Mouse (Mus musculus) brain, embryonic 14.5 days (tissue): ENCODE data around the gene Pabpn1. TPM values are rescaled to one million over a fixed set of nuclear protein-coding genes. Genes with fewer than 3 reads are reported as not detected.

Experiments
- DNase-seq: peaks from one replicate; pipeline ENCODE4 v3.0.0-alpha.2; 2011; ENCODE audit warnings: low read depth
- CTCF ChIP-seq: fragments of 200-500 bp; IDR thresholded peaks from 2 replicates; pipeline ENCODE4 v1.5.1; 2012; ENCODE audit warnings: inconsistent platforms, mild to moderate bottlenecking, moderate library complexity, borderline replicate concordance; ENCODE audit not compliant: insufficient read depth, insufficient read length; ENCODE audit errors: extremely low read depth
- POLR2A ChIP-seq: fragments of 200-500 bp; IDR thresholded peaks from 2 replicates; pipeline ENCODE4 v1.6.1; 2012; ENCODE audit warnings: mild to moderate bottlenecking, inconsistent platforms, borderline replicate concordance; ENCODE audit not compliant: poor library complexity, insufficient read depth, insufficient read length, severe bottlenecking; ENCODE audit errors: extremely low read depth
- polyA plus RNA-seq: library from polyadenylated mRNA; depleted of rRNA; stranded (reverse); fragments of >200 nt; gene quantifications from 2 replicates; pipeline ENCODE4 v1.2.3, GENCODE M21; 2012

Pabpn1 gene
- polyA plus RNA-seq, 1 experiment, result 517 TPM

GRCm38 (mm10) chr14:54874165-54874564 is 18.1 kb upstream of the Pabpn1 start:
- no peak for DNase-seq
- TF ChIP-seq POLR2A (no peak), CTCF (no peak)

DNA sequence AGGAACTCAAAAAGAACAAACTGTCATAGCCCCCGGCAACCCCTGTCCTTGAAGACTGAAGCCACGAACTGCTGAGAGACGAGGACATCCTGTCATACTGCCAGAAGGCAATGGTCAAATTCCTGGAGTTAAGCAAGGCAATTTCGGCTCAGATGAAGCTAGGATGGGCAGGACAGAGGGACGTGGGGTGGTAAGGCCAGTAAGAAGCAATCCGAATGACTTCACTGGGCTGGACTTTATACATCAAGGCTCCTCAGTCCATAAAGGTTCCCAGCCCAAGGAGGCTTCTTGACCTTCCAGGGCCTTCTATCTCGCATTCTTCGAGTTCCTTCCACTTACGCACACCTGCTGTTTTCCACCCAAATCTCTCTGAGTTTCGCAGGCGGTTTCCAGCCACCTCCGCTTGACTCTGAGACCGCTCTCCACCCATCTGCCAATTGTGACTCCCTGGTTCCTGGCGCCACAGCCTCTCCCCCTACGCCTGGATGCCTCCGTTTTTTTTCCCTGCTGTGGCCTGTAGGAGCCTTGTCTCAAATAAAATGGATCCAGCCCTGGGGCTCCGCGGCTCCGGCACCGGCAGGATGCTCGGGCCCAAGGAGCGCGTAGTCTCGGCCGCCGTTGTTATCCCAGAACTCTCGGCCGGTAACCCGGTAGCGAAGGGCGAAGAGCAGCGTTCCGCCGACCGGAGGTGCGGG is 16.3 kb upstream of the Pabpn1 start:
- DNase-seq, result no peak
- TF ChIP-seq POLR2A, result no peak
- TF ChIP-seq CTCF, result no peak

GRCm38 (mm10) chr14:54876539-54877047 is 15.7 kb upstream of the Pabpn1 start:
- TF ChIP-seq POLR2A (peak; percentile 100), CTCF (no peak)
- DNase-seq, result peak; percentile 97

DNA sequence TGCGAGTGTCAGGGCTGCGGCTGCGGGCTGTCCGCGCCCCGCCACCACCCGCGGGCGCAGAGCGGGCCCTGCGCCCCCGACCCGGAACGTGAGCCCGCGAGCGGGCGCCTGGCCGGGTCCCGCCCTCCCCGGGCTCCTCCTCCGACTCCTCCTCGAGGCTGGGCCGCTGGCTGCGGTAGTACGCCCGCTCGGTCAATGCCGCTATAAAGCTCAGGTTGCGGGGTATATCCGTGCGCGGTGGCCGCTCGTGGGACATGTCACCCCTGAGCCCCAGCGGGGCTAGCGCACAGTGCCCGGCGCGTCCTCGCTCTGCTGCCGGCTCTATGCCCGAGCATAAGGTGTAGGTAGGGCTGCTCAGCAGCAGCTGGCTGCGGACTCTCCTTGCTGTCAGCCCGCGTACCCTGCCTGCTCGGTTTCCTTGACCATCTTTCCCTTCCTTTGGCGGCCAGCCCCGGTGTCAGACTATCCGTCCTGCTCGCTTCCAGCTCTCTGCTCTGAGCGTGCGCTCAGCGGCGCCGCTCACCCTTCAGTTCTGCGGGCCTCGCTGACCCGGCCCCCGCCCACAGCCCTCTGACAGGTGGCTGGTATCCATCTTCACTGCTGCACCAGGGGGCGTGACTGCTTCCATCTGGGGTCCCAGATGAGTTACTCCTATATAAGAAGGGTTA is 15.1 kb upstream of the Pabpn1 start, which contains the start of gene Ppp1r3e:
Ppp1r3e (minus strand) TSS at position 503 of the 668 bp plus-strand sequence.
- TF ChIP-seq POLR2A (peak; percentile 4; the same call in 1 of the 2 replicates), CTCF (no peak)
- peak; percentile 66 for DNase-seq

GRCm38 (mm10) chr14:54883154-54884021 is 8.9 kb upstream of the Pabpn1 start, which contains the start of the genes Bcl2l2 and Gm20521:
TSS of gene Bcl2l2 (plus strand) at chr14:54883377.
TSS of gene Gm20521 (plus strand) at chr14:54883441.
- DNase-seq, result peak; percentile 93
- TF ChIP-seq CTCF, result no peak
- TF ChIP-seq POLR2A, result peak; percentile 46; the same call in 1 of the 2 replicates

- TF ChIP-seq POLR2A, result no peak
- no peak for TF ChIP-seq CTCF
- DNase-seq, result no peak
Observed at GRCm38 (mm10) chr14:54884022-54884712, 8.1 kb upstream of the Pabpn1 start.

GRCm38 (mm10) chr14:54885309-54885708 is 7.0 kb upstream of the Pabpn1 start:
- TF ChIP-seq POLR2A, result no peak
- TF ChIP-seq CTCF, result no peak
- no peak for DNase-seq

- peak; percentile 100 for DNase-seq
- no peak for TF ChIP-seq POLR2A
- TF ChIP-seq CTCF, result no peak
Observed at GRCm38 (mm10) chr14:54893651-54894181, 1.4 kb downstream of the Pabpn1 start.

DNA sequence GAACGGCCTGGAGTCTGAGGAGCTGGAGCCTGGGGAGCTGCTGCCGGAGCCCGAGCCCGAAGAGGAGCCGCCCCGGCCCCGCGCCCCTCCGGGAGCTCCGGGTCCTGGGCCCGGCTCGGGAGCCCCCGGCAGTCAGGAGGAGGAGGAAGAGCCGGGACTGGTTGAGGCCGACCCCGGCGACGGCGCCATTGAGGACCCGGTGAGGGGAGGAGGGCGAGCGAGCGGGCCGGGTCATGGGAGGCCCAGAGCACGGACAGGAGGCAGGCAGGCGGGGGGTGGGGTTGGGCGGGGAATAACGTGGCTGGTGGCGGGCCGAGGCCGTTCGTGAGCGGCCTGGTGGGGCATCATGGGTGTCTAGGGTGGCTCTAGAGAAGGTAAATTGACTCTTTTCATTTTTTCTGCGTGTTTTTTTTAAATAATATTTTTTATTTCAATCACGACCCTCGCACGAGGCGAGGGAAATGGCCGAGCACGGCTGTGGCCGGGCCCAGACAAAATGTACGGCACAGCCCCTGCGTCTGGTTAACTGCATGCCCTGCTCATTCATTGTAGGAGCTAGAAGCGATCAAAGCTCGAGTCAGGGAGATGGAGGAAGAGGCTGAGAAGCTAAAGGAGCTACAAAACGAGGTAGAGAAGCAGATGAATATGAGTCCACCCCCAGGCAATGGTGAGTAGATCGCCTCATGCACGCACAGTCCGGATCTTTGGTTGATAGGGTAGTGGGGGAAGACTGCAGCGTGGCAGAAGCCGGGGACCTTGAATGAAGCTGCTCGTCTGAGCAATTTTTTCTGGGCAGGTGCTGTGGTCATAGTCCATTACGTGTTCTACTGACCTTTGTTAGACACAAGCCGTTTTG is 2.2 kb downstream of the Pabpn1 start:
- DNase-seq, result peak; percentile 66
- TF ChIP-seq POLR2A, result no peak
- no peak for TF ChIP-seq CTCF

DNA sequence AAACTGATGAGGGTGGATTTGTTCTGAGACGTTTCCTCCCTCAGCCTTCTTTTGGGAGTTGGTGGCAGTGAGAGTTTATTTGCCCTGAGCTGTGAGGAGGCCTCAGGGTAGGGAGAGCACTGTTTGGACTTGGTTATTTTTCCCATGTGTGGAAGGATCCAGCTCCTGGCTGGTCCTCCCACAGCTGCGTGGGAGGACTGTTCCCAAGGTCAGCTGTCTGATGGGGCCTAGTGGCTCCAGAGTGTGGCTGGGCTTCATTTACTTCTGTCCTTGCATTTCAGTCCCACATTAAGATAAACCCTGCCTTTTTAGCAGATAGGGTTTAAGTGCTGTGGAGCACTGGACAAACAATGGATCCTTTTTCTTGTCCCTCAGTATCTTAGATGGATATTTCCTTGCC is 5.1 kb downstream of the Pabpn1 start:
- no peak for DNase-seq
- no peak for TF ChIP-seq POLR2A
- TF ChIP-seq CTCF, result no peak
